Mouse (Mus musculus) liver, embryonic 15.5 days (tissue): Measurements from ENCODE around the gene Bptf. TPM values are rescaled to one million over a fixed set of nuclear protein-coding genes. Genes with fewer than 3 reads are reported as not detected.
"Not testable (repeated sequence)": the region's sequence is repeated elsewhere in the genome, so short reads cannot be mapped to it uniquely, and the experiment has no call there.

Source experiments
- ATAC-seq: fragments of 200-750 bp; cut with Nextera tagmentation; 2 replicates; pipeline ENCODE4 v1.8.0; 2017; ENCODE audit warnings: moderate number of reproducible peaks, mild to moderate bottlenecking, moderate library complexity; ENCODE audit not compliant: insufficient read depth
- H3K27ac ChIP-seq: fragments of 300-500 bp; sonication (generic); replicated peaks from 2 replicates; pipeline ENCODE4 v1.5.1; 2015; ENCODE audit warnings: mild to moderate bottlenecking, inconsistent platforms
- H3K27me3 ChIP-seq: fragments of 300-500 bp; sonication (generic); 2 replicates; pipeline ENCODE4 v1.6.1; 2015; ENCODE audit warnings: mild to moderate bottlenecking, inconsistent platforms
- H3K36me3 ChIP-seq: fragments of 300-500 bp; sonication (generic); replicated peaks from 2 replicates; pipeline ENCODE4 v1.6.1; 2015; ENCODE audit warnings: moderate library complexity, mild to moderate bottlenecking, inconsistent platforms
- H3K4me1 ChIP-seq: fragments of 300-500 bp; sonication (generic); replicated peaks from 2 replicates; pipeline ENCODE4 v1.6.1; 2015; ENCODE audit warnings: inconsistent platforms
- H3K4me2 ChIP-seq: fragments of 300-500 bp; sonication (generic); 2 replicates; pipeline ENCODE4 v1.6.1; 2015; ENCODE audit warnings: moderate library complexity, mild to moderate bottlenecking, inconsistent platforms
- H3K4me3 ChIP-seq: fragments of 300-500 bp; sonication (generic); replicated peaks from 2 replicates; pipeline ENCODE4 v1.5.1; 2015; ENCODE audit warnings: mild to moderate bottlenecking, inconsistent platforms
- H3K9ac ChIP-seq: fragments of 300-500 bp; sonication (generic); 2 replicates; pipeline ENCODE4 v1.6.1; 2015; ENCODE audit warnings: moderate library complexity, mild to moderate bottlenecking, inconsistent platforms
- H3K9me3 ChIP-seq: fragments of 300-500 bp; sonication (generic); replicated peaks from 2 replicates; pipeline ENCODE4 v1.6.1; 2016; ENCODE audit warnings: inconsistent platforms
- WGBS: fragments of 180-500 bp; shearing (Covaris S2); methylation state at CpG from one replicate; pipeline ENCODE4 v1.1.7; 2015; ENCODE audit warnings: mixed read lengths; ENCODE audit not compliant: insufficient replicate concordance; 5-methylcytosine and 5-hydroxymethylcytosine counted together
- polyA plus RNA-seq: library from polyadenylated mRNA; unstranded; fragments of >200 nt; fragmentation: Nextera tagmentation; extraction: Ambion mirVana; gene quantifications from 2 replicates; pipeline ENCODE4 v1.2.1, GENCODE M21; 2015

Gene Bptf
- polyA plus RNA-seq, 1 experiment from 2014 or later, result 7.8 TPM

GRCm38 (mm10) chr11:107017339-107017886, 114.5 kb downstream of the Bptf start:
- 55% methylated on average over 6 of the region's 6 CpGs for WGBS
- no peak for ATAC-seq
- Histone ChIP-seq H3K4me1 (0 out of 2 replicates have a peak, but pooled peaks cover 12% of the 10 kb centered on the region), H3K9ac (no peak overlapping the region), H3K4me2 (no peak overlapping the region), H3K27ac (no peak overlapping the region), H3K4me3 (no peak overlapping the region), H3K27me3 (peaks cover 5% of the 10 kb centered on the region; the same call in 1 of the 2 replicates), H3K36me3 (no peaks in the 10 kb centered on the region), H3K9me3 (no peaks in the 10 kb centered on the region)

GRCm38 (mm10) chr11:107016893-107017292, 115.0 kb downstream of the Bptf start:
- H3K4me2 ChIP-seq, result no peak overlapping the region
- peaks cover under 1% of the 10 kb centered on the region; the same call in 1 of the 2 replicates for H3K27me3 ChIP-seq
- H3K4me1 ChIP-seq, result peaks cover 11% of the 10 kb centered on the region
- no peak overlapping the region for H3K9ac ChIP-seq
- ATAC-seq, result no peak
- H3K4me3 ChIP-seq, result no peak overlapping the region
- no peaks in the 10 kb centered on the region for H3K36me3 ChIP-seq
- H3K27ac ChIP-seq, result no peak overlapping the region
- WGBS, result 49% methylated on average over 1 of the region's 1 CpGs
- no peaks in the 10 kb centered on the region for H3K9me3 ChIP-seq

GRCm38 (mm10) chr11:107015535-107016187, 116.3 kb downstream of the Bptf start:
- not testable (repeated sequence) for H3K9ac ChIP-seq, H3K27me3 ChIP-seq, H3K4me2 ChIP-seq, H3K36me3 ChIP-seq, H3K9me3 ChIP-seq, ATAC-seq, H3K4me3 ChIP-seq, H3K27ac ChIP-seq
- WGBS, result 68% methylated on average over 11 of the region's 11 CpGs
- peaks cover 20% of the 10 kb centered on the region for H3K4me1 ChIP-seq

GRCm38 (mm10) chr11:107014597-107015309, 117.2 kb downstream of the Bptf start:
- no peak for ATAC-seq
- peaks cover 20% of the 10 kb centered on the region for H3K4me1 ChIP-seq
- no peaks in the 10 kb centered on the region for H3K9me3 ChIP-seq
- 35% methylated on average over 14 of the region's 14 CpGs for WGBS
- no peak overlapping the region; the same call in 1 of the 2 replicates for H3K4me3 ChIP-seq
- no peaks in the 10 kb centered on the region for H3K36me3 ChIP-seq
- H3K9ac ChIP-seq, result no peak overlapping the region
- H3K27ac ChIP-seq, result no peak overlapping the region
- no peaks in the 10 kb centered on the region for H3K27me3 ChIP-seq
- peak overlapping the region; percentile 42 for H3K4me2 ChIP-seq

GRCm38 (mm10) chr11:107014020-107014585, 117.8 kb downstream of the Bptf start:
- Histone ChIP-seq H3K27me3 (peaks cover 5% of the 10 kb centered on the region; the same call in 1 of the 2 replicates), H3K4me3 (no peak overlapping the region), H3K9me3 (no peaks in the 10 kb centered on the region), H3K4me2 (peak overlapping the region; percentile 42; the same call in 1 of the 2 replicates), H3K27ac (no peak overlapping the region), H3K4me1 (peaks cover 20% of the 10 kb centered on the region), H3K36me3 (no peaks in the 10 kb centered on the region), H3K9ac (no peak overlapping the region)
- ATAC-seq, result no peak
- 74% methylated on average over 11 of the region's 11 CpGs for WGBS

- WGBS, result under 1% methylated on average over 37 of the region's 37 CpGs
- H3K4me3 ChIP-seq, result peak overlapping the region; percentile 67
- peaks cover 15% of the 10 kb centered on the region; the same call in 1 of the 2 replicates for H3K27me3 ChIP-seq
- H3K9ac ChIP-seq, result peak overlapping the region; percentile 78
- no peaks in the 10 kb centered on the region for H3K9me3 ChIP-seq
- peak overlapping the region; percentile 72 for H3K4me2 ChIP-seq
- no peaks in the 10 kb centered on the region for H3K36me3 ChIP-seq
- H3K27ac ChIP-seq, result peak overlapping the region; percentile 95
- peaks cover 20% of the 10 kb centered on the region for H3K4me1 ChIP-seq
- peak; percentile 91 for ATAC-seq
These were observed 119.5 kb downstream of the Bptf start for GRCm38 (mm10) chr11:107012324-107013017.

GRCm38 (mm10) chr11:107011669-107012323, 120.1 kb downstream of the Bptf start:
- WGBS, result 26% methylated on average over 18 of the region's 18 CpGs
- no peaks in the 10 kb centered on the region for H3K9me3 ChIP-seq
- peak overlapping the region; percentile 72 for H3K4me2 ChIP-seq
- ATAC-seq, result no peak
- H3K36me3 ChIP-seq, result no peaks in the 10 kb centered on the region
- peak overlapping the region; percentile 95 for H3K27ac ChIP-seq
- H3K4me3 ChIP-seq, result peak overlapping the region; percentile 67
- peaks cover 15% of the 10 kb centered on the region; the same call in 1 of the 2 replicates for H3K27me3 ChIP-seq
- H3K9ac ChIP-seq, result peak overlapping the region; percentile 78
- peaks cover 20% of the 10 kb centered on the region for H3K4me1 ChIP-seq

- Histone ChIP-seq H3K4me3 (peak overlapping the region; percentile 67; the same call in 1 of the 2 replicates), H3K4me1 (peaks cover 20% of the 10 kb centered on the region), H3K36me3 (no peaks in the 10 kb centered on the region), H3K27me3 (peaks cover 15% of the 10 kb centered on the region; the same call in 1 of the 2 replicates), H3K9ac (no peak overlapping the region; the same call in 1 of the 2 replicates), H3K27ac (peak overlapping the region; percentile 95; the same call in 1 of the 2 replicates), H3K4me2 (peak overlapping the region; percentile 72; the same call in 1 of the 2 replicates), H3K9me3 (no peaks in the 10 kb centered on the region)
- WGBS, result 80% methylated on average over 7 of the region's 7 CpGs
- no peak for ATAC-seq
These were observed 120.8 kb downstream of the Bptf start for GRCm38 (mm10) chr11:107011171-107011570.

- 87% methylated on average over 3 of the region's 3 CpGs for WGBS
- H3K4me3 ChIP-seq, result no peak overlapping the region
- peaks cover 20% of the 10 kb centered on the region for H3K4me1 ChIP-seq
- H3K27ac ChIP-seq, result no peak overlapping the region
- H3K27me3 ChIP-seq, result peaks cover 15% of the 10 kb centered on the region; the same call in 1 of the 2 replicates
- H3K9me3 ChIP-seq, result no peaks in the 10 kb centered on the region
- H3K4me2 ChIP-seq, result no peak overlapping the region
- no peaks in the 10 kb centered on the region for H3K36me3 ChIP-seq
- H3K9ac ChIP-seq, result no peak overlapping the region
- no peak for ATAC-seq
These were observed 121.5 kb downstream of the Bptf start for GRCm38 (mm10) chr11:107010447-107010846.

- Histone ChIP-seq H3K27ac (no peak overlapping the region), H3K4me1 (no peaks in the 10 kb centered on the region), H3K4me2 (no peak overlapping the region), H3K36me3 (no peaks in the 10 kb centered on the region), H3K27me3 (peaks cover 21% of the 10 kb centered on the region; the same call in 1 of the 2 replicates), H3K4me3 (no peak overlapping the region), H3K9ac (no peak overlapping the region), H3K9me3 (no peaks in the 10 kb centered on the region)
- WGBS, result 63% methylated on average over 1 of the region's 1 CpGs
- ATAC-seq, result no peak
These were observed 126.4 kb downstream of the Bptf start for GRCm38 (mm10) chr11:107005538-107005937.
